In genomic region chr14:77456066-77456465, GRCm38 (mm10) we compare ENCODE assay signal across 13 mouse cellular contexts.
"Had no signal": no experiment of that assay in that cellular context is flagged by ENCODE, and none has a peak within 500 bp of the region (broad histone marks: within the 10 kb centered on the region; RNA-seq: fewer than 3 reads in every experiment).

No protein-coding gene starts in this region.

- ATAC-seq: liver, postnatal 0 days; midbrain, embryonic 16.5 days had no signal

- H3K9ac ChIP-seq: liver, embryonic 13.5 days; liver, postnatal 0 days; stomach, embryonic 15.5 days had no signal

- H3K9me3 ChIP-seq: liver, embryonic 13.5 days; stomach, embryonic 15.5 days had no signal

- H3K36me3 ChIP-seq: liver, embryonic 13.5 days; stomach, embryonic 15.5 days had no signal

- H3K4me1 ChIP-seq: liver, embryonic 13.5 days had no signal

- H3K4me2 ChIP-seq: liver, embryonic 13.5 days; stomach, embryonic 15.5 days had no signal

- H3K4me3 ChIP-seq: liver, embryonic 13.5 days; stomach, embryonic 15.5 days had no signal

- DNase-seq: kidney, adult 11 months; kidney, adult 9 months; kidney, postnatal 10 days; kidney, postnatal 4 days; left cerebral cortex, postnatal 4 days; liver, embryonic 13.5 days; liver, postnatal 0 days; lung, postnatal 36 days; right cerebral cortex, postnatal 14 days; thymus, adult 2 months; thymus, postnatal 25 days had no signal

- H3K27ac ChIP-seq: liver, embryonic 13.5 days; stomach, embryonic 15.5 days had no signal

- H3K27me3 ChIP-seq: liver, embryonic 13.5 days; stomach, embryonic 15.5 days had no signal
